Mouse (Mus musculus): ENCODE data around the gene Atxn1l. TPM values are rescaled to one million over a fixed set of nuclear protein-coding genes. Genes with fewer than 3 reads are reported as not detected.

Atxn1l gene
- polyA plus RNA-seq, 1 experiment from 2014 or later = 4.9 TPM

GRCm38 (mm10) chr8:109747468-109748199 is 10.1 kb upstream of the Atxn1l start:
- no peaks in the 10 kb centered on the region for H3K27me3 ChIP-seq (ENCODE audit: control insufficient read depth, insufficient read depth, low read length)
- no peak overlapping the region for H3K27ac ChIP-seq (ENCODE audit: low read length)
- no peaks in the 10 kb centered on the region for H3K4me1 ChIP-seq (ENCODE audit: control insufficient read depth, insufficient read depth, low read length)
- WGBS = 79% methylated on average over 12 of the region's 12 CpGs
- no peak overlapping the region for H3K9ac ChIP-seq (ENCODE audit: low read length)
- ATAC-seq (replicated peaks; ENCODE audit: extremely low read depth, insufficient read depth, low FRiP score) = no peak
- H3K4me2 ChIP-seq (ENCODE audit: low read depth, low read length) = no peak overlapping the region
- H3K9me3 ChIP-seq (replicated peaks; ENCODE audit: control insufficient read depth, low read length) = no peaks in the 10 kb centered on the region
- H3K36me3 ChIP-seq (ENCODE audit: control insufficient read depth, insufficient read depth) = no peaks in the 10 kb centered on the region
- no peak overlapping the region for H3K4me3 ChIP-seq (ENCODE audit: low read length)

GRCm38 (mm10) chr8:109738049-109738380 is 476 bp upstream of the Atxn1l start:
- no peak for ATAC-seq (replicated peaks; ENCODE audit: extremely low read depth, insufficient read depth, low FRiP score)
- H3K9me3 ChIP-seq (replicated peaks; ENCODE audit: control insufficient read depth, low read length) = no peaks in the 10 kb centered on the region
- WGBS = 72% methylated on average over 1 of the region's 1 CpGs
- peaks cover 8% of the 10 kb centered on the region for H3K36me3 ChIP-seq (ENCODE audit: control insufficient read depth, insufficient read depth)
- peaks cover 9% of the 10 kb centered on the region for H3K4me1 ChIP-seq (ENCODE audit: control insufficient read depth, insufficient read depth, low read length)
- no peaks in the 10 kb centered on the region for H3K27me3 ChIP-seq (ENCODE audit: control insufficient read depth, insufficient read depth, low read length)
- H3K9ac ChIP-seq (ENCODE audit: low read length) = peak overlapping the region; percentile 99
- H3K27ac ChIP-seq (ENCODE audit: low read length) = peak overlapping the region; percentile 85
- peak overlapping the region; percentile 85 for H3K4me2 ChIP-seq (ENCODE audit: low read depth, low read length)
- peak overlapping the region; percentile 99 for H3K4me3 ChIP-seq (ENCODE audit: low read length)

GRCm38 (mm10) chr8:109736819-109737218 is 720 bp downstream of the Atxn1l start:
- WGBS = 5% methylated on average over 8 of the region's 8 CpGs

GRCm38 (mm10) chr8:109734018-109734417 is 3.5 kb downstream of the Atxn1l start:
- peaks cover 9% of the 10 kb centered on the region for H3K4me1 ChIP-seq (ENCODE audit: control insufficient read depth, insufficient read depth, low read length)
- H3K9ac ChIP-seq (ENCODE audit: low read length) = no peak overlapping the region
- no peak overlapping the region for H3K4me3 ChIP-seq (ENCODE audit: low read length)
- H3K27ac ChIP-seq (ENCODE audit: low read length) = no peak overlapping the region
- H3K27me3 ChIP-seq (ENCODE audit: control insufficient read depth, insufficient read depth, low read length) = no peaks in the 10 kb centered on the region
- no peak for ATAC-seq (replicated peaks; ENCODE audit: extremely low read depth, insufficient read depth, low FRiP score)
- 52% methylated on average over 3 of the region's 3 CpGs for WGBS
- H3K36me3 ChIP-seq (ENCODE audit: control insufficient read depth, insufficient read depth) = peaks cover 22% of the 10 kb centered on the region
- H3K9me3 ChIP-seq (replicated peaks; ENCODE audit: control insufficient read depth, low read length) = no peaks in the 10 kb centered on the region
- no peak overlapping the region for H3K4me2 ChIP-seq (ENCODE audit: low read depth, low read length)

More at GRCm38 (mm10) chr8:109736819-109737218, 720 bp downstream of the Atxn1l start:
- no peaks in the 10 kb centered on the region for H3K9me3 ChIP-seq (replicated peaks; ENCODE audit: control insufficient read depth, low read length)
- peaks cover 9% of the 10 kb centered on the region for H3K4me1 ChIP-seq (ENCODE audit: control insufficient read depth, insufficient read depth, low read length)
- peak overlapping the region; percentile 85 for H3K27ac ChIP-seq (ENCODE audit: low read length)
- H3K9ac ChIP-seq (ENCODE audit: low read length) = peak overlapping the region; percentile 99
- no peak for ATAC-seq (replicated peaks; ENCODE audit: extremely low read depth, insufficient read depth, low FRiP score)
- H3K4me2 ChIP-seq (ENCODE audit: low read depth, low read length) = peak overlapping the region; percentile 85
- no peaks in the 10 kb centered on the region for H3K27me3 ChIP-seq (ENCODE audit: control insufficient read depth, insufficient read depth, low read length)
- peaks cover 20% of the 10 kb centered on the region for H3K36me3 ChIP-seq (ENCODE audit: control insufficient read depth, insufficient read depth)
- H3K4me3 ChIP-seq (ENCODE audit: low read length) = peak overlapping the region; percentile 99

- H3K36me3 ChIP-seq (ENCODE audit: control insufficient read depth, insufficient read depth) = peaks cover 22% of the 10 kb centered on the region
- peaks cover under 1% of the 10 kb centered on the region; the same call in 1 of the 2 replicates for H3K4me1 ChIP-seq (ENCODE audit: control insufficient read depth, insufficient read depth, low read length)
- no peak overlapping the region for H3K27ac ChIP-seq (ENCODE audit: low read length)
- no peak overlapping the region for H3K4me3 ChIP-seq (ENCODE audit: low read length)
- H3K9me3 ChIP-seq (replicated peaks; ENCODE audit: control insufficient read depth, low read length) = no peaks in the 10 kb centered on the region
- no peak overlapping the region for H3K4me2 ChIP-seq (ENCODE audit: low read depth, low read length)
- ATAC-seq (replicated peaks; ENCODE audit: extremely low read depth, insufficient read depth, low FRiP score) = no peak
- no peak overlapping the region for H3K9ac ChIP-seq (ENCODE audit: low read length)
- WGBS = 79% methylated on average over 3 of the region's 3 CpGs
- H3K27me3 ChIP-seq (ENCODE audit: control insufficient read depth, insufficient read depth, low read length) = no peaks in the 10 kb centered on the region
These were observed 6.5 kb downstream of the Atxn1l start for GRCm38 (mm10) chr8:109731012-109731411.

GRCm38 (mm10) chr8:109725106-109725505 is 12.4 kb downstream of the Atxn1l start:
- ATAC-seq (replicated peaks; ENCODE audit: extremely low read depth, insufficient read depth, low FRiP score) = no peak
- Histone ChIP-seq H3K9me3 (replicated peaks; ENCODE audit: control insufficient read depth, low read length) (no peaks in the 10 kb centered on the region), H3K36me3 (ENCODE audit: control insufficient read depth, insufficient read depth) (peaks cover 40% of the 10 kb centered on the region), H3K4me3 (ENCODE audit: low read length) (no peak overlapping the region), H3K4me1 (ENCODE audit: control insufficient read depth, insufficient read depth, low read length) (no peaks in the 10 kb centered on the region), H3K9ac (ENCODE audit: low read length) (no peak overlapping the region), H3K4me2 (ENCODE audit: low read depth, low read length) (no peak overlapping the region), H3K27me3 (ENCODE audit: control insufficient read depth, insufficient read depth, low read length) (no peaks in the 10 kb centered on the region), H3K27ac (ENCODE audit: low read length) (no peak overlapping the region)
- WGBS = 81% methylated on average over 3 of the region's 3 CpGs

- no peaks in the 10 kb centered on the region for H3K9me3 ChIP-seq (replicated peaks; ENCODE audit: control insufficient read depth, low read length)
- H3K4me1 ChIP-seq (ENCODE audit: control insufficient read depth, insufficient read depth, low read length) = no peaks in the 10 kb centered on the region
- WGBS = 86% methylated on average over 5 of the region's 5 CpGs
- peaks cover 55% of the 10 kb centered on the region for H3K36me3 ChIP-seq (ENCODE audit: control insufficient read depth, insufficient read depth)
- no peak overlapping the region for H3K9ac ChIP-seq (ENCODE audit: low read length)
- H3K27me3 ChIP-seq (ENCODE audit: control insufficient read depth, insufficient read depth, low read length) = no peaks in the 10 kb centered on the region
- H3K4me2 ChIP-seq (ENCODE audit: low read depth, low read length) = no peak overlapping the region
- H3K27ac ChIP-seq (ENCODE audit: low read length) = no peak overlapping the region
- H3K4me3 ChIP-seq (ENCODE audit: low read length) = no peak overlapping the region
- no peak for ATAC-seq (replicated peaks; ENCODE audit: extremely low read depth, insufficient read depth, low FRiP score)
These were observed 22.6 kb downstream of the Atxn1l start for GRCm38 (mm10) chr8:109714961-109715360.

- Histone ChIP-seq H3K27me3 (ENCODE audit: control insufficient read depth, insufficient read depth, low read length) (no peaks in the 10 kb centered on the region), H3K27ac (ENCODE audit: low read length) (no peak overlapping the region), H3K4me1 (ENCODE audit: control insufficient read depth, insufficient read depth, low read length) (peaks cover 1% of the 10 kb centered on the region), H3K4me2 (ENCODE audit: low read depth, low read length) (no peak overlapping the region), H3K36me3 (ENCODE audit: control insufficient read depth, insufficient read depth) (peaks cover 58% of the 10 kb centered on the region), H3K9me3 (replicated peaks; ENCODE audit: control insufficient read depth, low read length) (no peaks in the 10 kb centered on the region), H3K9ac (ENCODE audit: low read length) (no peak overlapping the region), H3K4me3 (ENCODE audit: low read length) (no peak overlapping the region)
- WGBS = 95% methylated on average over 1 of the region's 1 CpGs
- no peak for ATAC-seq (replicated peaks; ENCODE audit: extremely low read depth, insufficient read depth, low FRiP score)
These were observed 25.0 kb downstream of the Atxn1l start for GRCm38 (mm10) chr8:109712521-109712920.

DNA sequence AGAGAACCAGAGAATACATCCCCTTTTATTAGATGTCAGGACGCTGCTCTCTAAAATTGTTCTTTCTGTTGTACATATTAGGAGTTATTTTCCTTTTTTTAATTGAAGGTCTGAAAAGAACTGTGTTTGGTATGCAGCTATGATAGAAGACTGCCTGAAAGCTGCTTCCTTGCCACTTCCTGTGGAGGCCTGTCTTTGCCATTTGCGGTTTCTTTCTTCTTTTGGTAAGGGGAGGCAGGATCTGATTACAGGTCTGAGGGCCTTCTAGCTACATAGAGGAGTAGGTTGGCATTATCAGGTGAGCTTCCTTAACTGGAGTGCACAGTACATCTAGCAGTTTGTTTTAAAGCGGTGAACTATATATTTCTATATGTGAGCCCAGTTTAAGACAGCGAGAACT is 29.6 kb downstream of the Atxn1l start:
- no peak for ATAC-seq (replicated peaks; ENCODE audit: extremely low read depth, insufficient read depth, low FRiP score)
- WGBS = 90% methylated on average over 4 of the region's 4 CpGs
- H3K4me1 ChIP-seq (ENCODE audit: control insufficient read depth, insufficient read depth, low read length) = peaks cover 20% of the 10 kb centered on the region
- H3K27ac ChIP-seq (ENCODE audit: low read length) = no peak overlapping the region
- peaks cover 29% of the 10 kb centered on the region for H3K36me3 ChIP-seq (ENCODE audit: control insufficient read depth, insufficient read depth)
- H3K9ac ChIP-seq (ENCODE audit: low read length) = no peak overlapping the region
- H3K4me3 ChIP-seq (ENCODE audit: low read length) = no peak overlapping the region
- no peaks in the 10 kb centered on the region for H3K27me3 ChIP-seq (ENCODE audit: control insufficient read depth, insufficient read depth, low read length)
- H3K9me3 ChIP-seq (replicated peaks; ENCODE audit: control insufficient read depth, low read length) = no peaks in the 10 kb centered on the region
- no peak overlapping the region for H3K4me2 ChIP-seq (ENCODE audit: low read depth, low read length)

All from heart, embryonic 16.5 days (tissue).